Mouse (Mus musculus): Measurements from ENCODE around the gene Ccnt1. TPM values are rescaled to one million over a fixed set of nuclear protein-coding genes. Genes with fewer than 3 reads are reported as not detected.
"Not testable (repeated sequence)": the region's sequence is repeated elsewhere in the genome, so short reads cannot be mapped to it uniquely, and the experiment has no call there.

Gene Ccnt1
- polyA plus RNA-seq, 1 experiment from 2014 or later: 61.3 TPM

GRCm38 (mm10) chr15:98533881-98534627, 36.7 kb downstream of the Ccnt1 start, which contains the start of gene Kansl2:
TSS of gene Kansl2 (minus strand) at chr15:98534264.
- H3K9me3 ChIP-seq (replicated peaks): no peaks in the 10 kb centered on the region
- peaks cover 15% of the 10 kb centered on the region for H3K4me1 ChIP-seq
- peak within 1 kb of the TSS; percentile 99 for H3K27ac ChIP-seq (replicated peaks)
- H3K27me3 ChIP-seq (ENCODE audit: low read depth, poor library complexity, severe bottlenecking): no peaks in the 10 kb centered on the region
- peak; percentile 99 for DNase-seq (ENCODE audit: low spot score)
- peak within 1 kb of the TSS; percentile 89 for H3K4me3 ChIP-seq
- under 1% methylated on average over 70 of the region's 70 CpGs for WGBS
- peaks cover 48% of the 10 kb centered on the region for H3K36me3 ChIP-seq

GRCm38 (mm10) chr15:98533035-98533531, 37.6 kb downstream of the Ccnt1 start:
- no peaks in the 10 kb centered on the region for H3K9me3 ChIP-seq (replicated peaks)
- peaks cover 15% of the 10 kb centered on the region for H3K4me1 ChIP-seq
- H3K27me3 ChIP-seq (ENCODE audit: low read depth, poor library complexity, severe bottlenecking): no peaks in the 10 kb centered on the region
- H3K4me3 ChIP-seq: peak overlapping the region; percentile 89
- peak overlapping the region; percentile 99 for H3K27ac ChIP-seq (replicated peaks)
- WGBS: under 1% methylated on average over 18 of the region's 18 CpGs
- peaks cover 49% of the 10 kb centered on the region for H3K36me3 ChIP-seq
- peak; percentile 21 for DNase-seq (ENCODE audit: low spot score)

GRCm38 (mm10) chr15:98532281-98532680, 38.4 kb downstream of the Ccnt1 start:
- peak overlapping the region; percentile 89 for H3K4me3 ChIP-seq
- 0 out of 2 replicates have a peak overlapping the region, but pooled peaks have one; percentile 99 for H3K27ac ChIP-seq (replicated peaks)
- no peak for DNase-seq (ENCODE audit: low spot score)
- no peaks in the 10 kb centered on the region for H3K9me3 ChIP-seq (replicated peaks)
- H3K27me3 ChIP-seq (ENCODE audit: low read depth, poor library complexity, severe bottlenecking): no peaks in the 10 kb centered on the region
- H3K36me3 ChIP-seq: peaks cover 54% of the 10 kb centered on the region
- peaks cover 15% of the 10 kb centered on the region for H3K4me1 ChIP-seq
- WGBS: 66% methylated on average over 5 of the region's 5 CpGs

GRCm38 (mm10) chr15:98528066-98528563, 42.6 kb downstream of the Ccnt1 start:
- Histone ChIP-seq H3K27ac (replicated peaks) (no peak overlapping the region), H3K4me1 (peaks cover 14% of the 10 kb centered on the region), H3K36me3 (peaks cover 94% of the 10 kb centered on the region), H3K4me3 (no peak overlapping the region), H3K9me3 (replicated peaks) (no peaks in the 10 kb centered on the region), H3K27me3 (ENCODE audit: low read depth, poor library complexity, severe bottlenecking) (no peaks in the 10 kb centered on the region)
- WGBS: 91% methylated on average over 5 of the region's 5 CpGs
- no peak for DNase-seq (ENCODE audit: low spot score)

GRCm38 (mm10) chr15:98527056-98527771, 43.5 kb downstream of the Ccnt1 start:
- no peaks in the 10 kb centered on the region for H3K9me3 ChIP-seq (replicated peaks)
- H3K4me3 ChIP-seq: no peak overlapping the region
- H3K4me1 ChIP-seq: peaks cover 5% of the 10 kb centered on the region
- H3K27me3 ChIP-seq (ENCODE audit: low read depth, poor library complexity, severe bottlenecking): no peaks in the 10 kb centered on the region
- peaks cover 100% of the 10 kb centered on the region for H3K36me3 ChIP-seq
- 95% methylated on average over 5 of the region's 5 CpGs for WGBS
- H3K27ac ChIP-seq (replicated peaks): no peak overlapping the region
- no peak for DNase-seq (ENCODE audit: low spot score)

GRCm38 (mm10) chr15:98526057-98526456, 44.7 kb downstream of the Ccnt1 start:
- no peak overlapping the region for H3K27ac ChIP-seq (replicated peaks)
- no peak overlapping the region for H3K4me3 ChIP-seq
- 87% methylated on average over 5 of the region's 5 CpGs for WGBS
- H3K27me3 ChIP-seq (ENCODE audit: low read depth, poor library complexity, severe bottlenecking): no peaks in the 10 kb centered on the region
- peaks cover 100% of the 10 kb centered on the region for H3K36me3 ChIP-seq
- DNase-seq (ENCODE audit: low spot score): no peak
- no peaks in the 10 kb centered on the region for H3K9me3 ChIP-seq (replicated peaks)
- H3K4me1 ChIP-seq: no peaks in the 10 kb centered on the region

- Histone ChIP-seq H3K27ac (replicated peaks) (no peak overlapping the region), H3K27me3 (ENCODE audit: low read depth, poor library complexity, severe bottlenecking) (no peaks in the 10 kb centered on the region), H3K4me1 (no peaks in the 10 kb centered on the region), H3K36me3 (peaks cover 90% of the 10 kb centered on the region), H3K4me3 (no peak overlapping the region), H3K9me3 (replicated peaks) (no peaks in the 10 kb centered on the region)
- no peak for DNase-seq (ENCODE audit: low spot score)
- 95% methylated on average over 3 of the region's 3 CpGs for WGBS
These were observed 49.5 kb downstream of the Ccnt1 start for GRCm38 (mm10) chr15:98521245-98521644.

- DNase-seq (ENCODE audit: low spot score): peak; percentile 60
- Histone ChIP-seq H3K9me3 (replicated peaks) (no peaks in the 10 kb centered on the region), H3K27ac (replicated peaks) (no peak overlapping the region), H3K4me1 (peaks cover 9% of the 10 kb centered on the region), H3K36me3 (peaks cover 62% of the 10 kb centered on the region), H3K4me3 (no peak overlapping the region), H3K27me3 (ENCODE audit: low read depth, poor library complexity, severe bottlenecking) (no peaks in the 10 kb centered on the region)
- WGBS: 71% methylated on average over 16 of the region's 16 CpGs
These were observed 53.1 kb downstream of the Ccnt1 start for GRCm38 (mm10) chr15:98517380-98518355.

- not testable (repeated sequence) for H3K27ac ChIP-seq (replicated peaks); H3K27me3 ChIP-seq (ENCODE audit: low read depth, poor library complexity, severe bottlenecking); H3K9me3 ChIP-seq (replicated peaks); DNase-seq (ENCODE audit: low spot score); H3K4me3 ChIP-seq
- WGBS: 87% methylated on average over 2 of the region's 2 CpGs
- Histone ChIP-seq H3K36me3 (peaks cover 34% of the 10 kb centered on the region), H3K4me1 (peaks cover 29% of the 10 kb centered on the region)
These were observed 55.9 kb downstream of the Ccnt1 start for GRCm38 (mm10) chr15:98514845-98515244.

GRCm38 (mm10) chr15:98514146-98514545, 56.6 kb downstream of the Ccnt1 start:
- no peak overlapping the region for H3K27ac ChIP-seq (replicated peaks)
- peaks cover 29% of the 10 kb centered on the region for H3K4me1 ChIP-seq
- H3K9me3 ChIP-seq (replicated peaks): no peaks in the 10 kb centered on the region
- no peaks in the 10 kb centered on the region for H3K27me3 ChIP-seq (ENCODE audit: low read depth, poor library complexity, severe bottlenecking)
- no peak overlapping the region for H3K4me3 ChIP-seq
- WGBS: 85% methylated on average over 8 of the region's 8 CpGs
- no peak for DNase-seq (ENCODE audit: low spot score)
- peaks cover 28% of the 10 kb centered on the region for H3K36me3 ChIP-seq

GRCm38 (mm10) chr15:98513676-98514075, 57.0 kb downstream of the Ccnt1 start:
- Histone ChIP-seq H3K4me1 (peaks cover 29% of the 10 kb centered on the region), H3K36me3 (peaks cover 28% of the 10 kb centered on the region)
- not testable (repeated sequence) for DNase-seq (ENCODE audit: low spot score); H3K9me3 ChIP-seq (replicated peaks); H3K4me3 ChIP-seq; H3K27ac ChIP-seq (replicated peaks); H3K27me3 ChIP-seq (ENCODE audit: low read depth, poor library complexity, severe bottlenecking)
- WGBS: 85% methylated on average over 3 of the region's 3 CpGs

GRCm38 (mm10) chr15:98512799-98513321, 57.9 kb downstream of the Ccnt1 start:
- 56% methylated on average over 17 of the region's 17 CpGs for WGBS
- no peak overlapping the region for H3K27ac ChIP-seq (replicated peaks)
- no peaks in the 10 kb centered on the region for H3K27me3 ChIP-seq (ENCODE audit: low read depth, poor library complexity, severe bottlenecking)
- no peak overlapping the region for H3K4me3 ChIP-seq
- DNase-seq (ENCODE audit: low spot score): no peak
- H3K9me3 ChIP-seq (replicated peaks): no peaks in the 10 kb centered on the region
- peaks cover 20% of the 10 kb centered on the region for H3K36me3 ChIP-seq
- peaks cover 29% of the 10 kb centered on the region for H3K4me1 ChIP-seq

All from midbrain, embryonic 10.5 days (tissue).